Mouse (Mus musculus) heart, adult 8-10 months (tissue): ENCODE measurements at regions not wholly inside any gene's neighbourhood (a gene's known extent, or its start where the extent isn't known, plus 50 kb on each side); places are given as distances from the start of the nearest gene placed in this dataset.
A peak's percentile ranks its signal among the peaks of the same experiment; 100 is the strongest.

Experiments
- DNase-seq: peaks from one replicate; pipeline ENCODE4 v3.0.0; 2022; ENCODE audit warnings: low spot score

DNA sequence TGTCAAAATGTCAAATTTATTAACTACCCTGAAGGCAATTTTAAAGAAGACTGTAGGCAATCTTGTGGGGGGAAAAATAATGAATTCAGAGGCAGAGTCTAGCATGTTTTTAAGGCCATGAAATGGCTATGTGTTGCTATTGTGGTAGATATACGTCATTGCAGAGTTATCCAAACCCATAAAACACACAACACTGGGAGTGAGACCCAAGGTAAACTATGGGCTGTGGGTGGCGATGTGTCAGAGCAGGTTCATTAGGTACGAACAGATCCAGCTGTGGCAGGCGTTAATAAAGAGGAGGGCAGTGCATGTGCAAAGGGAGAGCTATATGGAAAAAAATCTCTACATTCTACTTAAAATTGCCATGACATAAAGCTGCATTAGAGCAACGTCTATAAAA lies 189.4 kb upstream of the Btg1 start:
- no peak for DNase-seq

DNA sequence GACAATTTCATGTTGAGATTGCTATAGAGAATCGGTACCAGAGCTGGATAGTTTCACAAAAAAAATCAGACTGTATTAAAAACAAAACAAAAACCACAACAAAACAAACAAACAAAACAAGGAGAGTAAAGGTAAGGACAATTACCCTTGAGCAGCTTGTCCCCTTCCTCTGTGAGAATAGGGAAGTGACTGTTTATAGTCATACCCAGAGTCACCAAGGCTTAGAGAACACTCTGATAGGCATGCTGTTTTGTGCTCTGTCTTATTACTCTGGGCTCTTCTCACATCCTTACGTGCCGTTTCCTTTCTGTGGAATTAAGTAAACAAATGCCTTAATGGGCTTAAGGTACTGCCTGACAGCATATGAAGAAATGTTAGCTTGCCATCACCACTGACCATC lies 186.7 kb upstream of the Btg1 start:
- DNase-seq: no peak

DNA sequence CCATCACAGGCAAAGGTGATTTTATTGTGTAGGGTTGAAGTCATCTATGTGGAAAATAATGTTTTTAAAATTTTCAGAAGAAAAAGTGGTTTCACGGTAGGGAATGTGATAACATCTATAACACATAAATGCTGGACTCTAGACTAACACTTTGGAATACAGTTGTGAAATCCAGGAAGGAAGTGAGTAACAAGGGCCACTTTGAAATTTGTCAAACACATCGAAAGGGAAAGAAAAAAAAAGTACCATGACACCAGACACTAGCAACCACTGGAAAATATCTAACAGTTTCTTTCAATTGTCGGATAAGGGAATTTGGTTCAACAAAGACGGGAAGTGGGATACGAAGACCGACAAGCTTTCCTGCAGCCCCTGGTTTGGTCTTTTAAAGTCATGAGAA lies 181.7 kb upstream of the Btg1 start:
- DNase-seq: peak; percentile 34

DNA sequence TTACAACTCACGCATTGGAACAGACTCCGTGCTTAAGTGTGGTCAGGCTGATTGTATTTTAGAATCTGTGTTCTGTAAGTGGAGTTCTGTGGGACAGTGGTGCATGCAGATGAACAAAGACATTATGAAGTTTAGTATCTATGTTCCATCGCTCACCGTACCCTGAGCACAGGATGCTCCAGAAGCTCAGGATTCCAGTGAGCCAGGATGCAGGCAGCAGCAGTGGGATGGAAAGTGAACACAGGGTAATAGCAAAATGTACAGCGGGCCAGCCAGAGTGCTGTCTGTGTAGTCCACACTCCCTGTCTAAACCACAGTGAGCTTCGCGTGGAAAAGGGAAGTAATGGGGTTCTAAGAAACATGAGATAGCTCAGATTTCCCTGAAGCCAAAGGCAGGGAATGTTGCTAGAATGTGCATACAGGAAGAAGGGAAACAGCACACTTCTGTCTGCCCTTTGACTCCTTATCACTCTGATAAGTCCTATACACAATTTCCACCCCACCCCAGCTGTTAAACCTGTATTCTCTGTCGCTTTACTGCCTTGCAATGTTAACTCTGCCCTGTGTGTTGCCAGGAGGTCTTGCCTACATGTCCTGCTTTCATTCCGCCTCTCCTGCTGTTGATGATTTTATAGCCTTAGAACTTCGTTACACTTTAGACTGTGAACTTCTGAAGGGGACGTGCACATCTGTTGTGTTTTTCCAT lies 178.3 kb upstream of the Btg1 start:
- DNase-seq: no peak

DNA sequence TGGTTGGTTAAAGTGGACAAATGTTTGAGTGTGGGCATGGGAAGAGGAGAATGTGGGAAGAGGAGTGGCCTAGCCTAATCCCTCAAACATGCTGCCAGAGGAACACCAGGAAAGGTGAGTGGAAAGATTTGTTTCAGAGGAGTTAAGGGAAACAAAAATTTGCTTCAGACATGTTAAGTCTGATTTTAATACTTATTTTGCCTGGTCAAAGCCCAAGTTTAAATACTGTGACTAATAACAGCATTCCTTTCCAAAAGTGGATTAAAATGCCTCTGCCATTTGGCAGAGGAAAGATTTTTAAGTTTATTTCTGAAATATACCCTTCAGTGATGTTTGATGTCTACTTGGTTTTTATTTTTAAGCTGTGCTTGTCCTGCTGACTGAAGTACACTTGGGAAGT lies 174.6 kb upstream of the Btg1 start:
- DNase-seq: no peak

DNA sequence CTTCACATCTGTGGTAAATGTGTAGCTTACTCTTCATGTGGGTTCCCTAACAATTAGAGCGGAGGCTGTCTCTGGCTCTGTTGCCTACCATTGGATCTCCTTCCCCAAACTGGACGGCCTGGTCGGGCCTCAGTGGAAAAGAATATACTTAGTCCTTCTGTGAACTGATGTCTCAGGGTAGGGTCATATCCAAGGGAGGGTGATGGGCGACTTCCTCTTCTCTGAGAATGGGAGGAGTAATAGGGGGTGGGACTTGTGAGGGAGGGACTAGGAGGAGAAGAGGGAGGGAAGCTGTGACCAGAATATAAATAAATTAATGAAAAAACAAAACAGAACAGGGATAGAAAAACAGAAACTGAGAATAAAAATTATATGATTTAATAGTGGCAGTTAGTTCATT lies 166.5 kb upstream of the Btg1 start:
- DNase-seq: no peak

DNA sequence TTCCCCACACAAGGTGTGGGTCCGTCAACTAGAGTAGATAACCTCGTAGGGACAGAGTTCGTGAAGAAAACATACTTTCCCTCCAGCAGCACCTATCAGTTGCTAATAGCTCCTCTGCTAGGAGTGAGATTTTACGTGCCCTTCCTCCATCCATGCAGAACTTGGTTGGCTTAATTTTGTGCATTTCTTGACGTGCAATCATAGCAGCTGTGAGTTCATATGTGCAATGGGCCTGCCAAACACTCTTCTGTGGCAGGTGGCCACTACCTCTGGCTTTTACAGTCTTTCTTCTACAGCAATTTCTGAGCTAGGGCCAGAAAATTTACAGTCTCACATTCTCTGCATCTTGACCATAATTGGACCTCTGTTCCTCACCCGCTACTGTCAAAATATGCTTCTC lies 161.9 kb upstream of the Btg1 start:
- no peak for DNase-seq

DNA sequence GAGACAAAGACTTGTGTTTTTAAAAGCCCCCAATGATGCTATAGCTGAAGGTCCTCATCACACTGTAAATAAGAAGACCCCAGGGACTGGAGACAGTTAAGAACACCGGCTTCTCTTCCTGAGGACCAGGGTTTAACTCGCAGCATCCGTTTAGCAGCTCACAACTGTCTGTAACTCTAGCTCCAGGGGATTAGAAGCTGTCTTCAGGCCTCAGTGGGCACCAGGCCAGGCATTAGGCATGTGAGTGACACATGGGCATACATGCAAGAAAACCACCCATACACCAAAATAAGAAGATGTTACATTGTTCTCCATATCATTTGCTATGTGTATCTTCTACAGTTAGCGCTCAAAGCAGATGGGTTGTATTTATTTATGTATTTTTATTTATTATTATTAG lies 158.3 kb upstream of the Btg1 start:
- no peak for DNase-seq

DNA sequence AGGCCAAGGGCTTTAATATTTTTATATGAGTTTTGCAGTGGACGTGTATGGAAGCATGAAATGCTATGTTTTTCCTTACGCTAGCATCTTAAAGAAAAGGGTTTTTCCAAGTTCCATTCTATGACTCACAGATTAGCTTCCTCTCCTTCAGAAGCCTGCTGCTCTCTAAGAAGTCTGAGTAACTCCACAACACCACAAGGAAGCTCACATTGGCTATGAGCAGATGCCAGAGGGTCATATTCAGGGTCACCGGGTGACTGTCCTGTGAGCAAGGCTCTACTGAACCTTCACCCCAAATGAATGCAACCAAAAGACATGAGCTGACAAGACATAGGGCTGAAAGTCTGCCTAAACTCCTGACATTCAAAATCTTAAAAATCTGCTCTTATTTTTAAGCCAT lies 157.6 kb upstream of the Btg1 start:
- no peak for DNase-seq

DNA sequence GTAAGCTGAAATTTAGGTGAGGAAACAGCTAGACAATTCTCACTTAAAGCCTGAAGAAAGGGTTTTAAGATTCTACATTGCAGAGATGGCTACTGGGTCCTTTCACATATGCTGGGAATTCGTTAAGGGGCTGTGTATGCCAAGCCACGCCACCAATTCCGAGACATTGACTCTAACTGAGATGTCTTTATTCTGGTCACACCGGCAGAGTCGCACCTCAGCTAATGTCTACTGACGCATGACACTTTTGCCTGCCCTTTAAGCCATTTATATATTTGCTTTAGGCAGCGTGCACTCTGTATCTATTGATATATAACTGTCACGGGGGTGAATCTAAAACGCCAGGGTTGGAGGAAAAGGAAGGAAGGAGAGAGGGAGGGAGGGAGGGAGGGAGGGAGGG lies 156.7 kb upstream of the Btg1 start:
- DNase-seq: no peak

DNA sequence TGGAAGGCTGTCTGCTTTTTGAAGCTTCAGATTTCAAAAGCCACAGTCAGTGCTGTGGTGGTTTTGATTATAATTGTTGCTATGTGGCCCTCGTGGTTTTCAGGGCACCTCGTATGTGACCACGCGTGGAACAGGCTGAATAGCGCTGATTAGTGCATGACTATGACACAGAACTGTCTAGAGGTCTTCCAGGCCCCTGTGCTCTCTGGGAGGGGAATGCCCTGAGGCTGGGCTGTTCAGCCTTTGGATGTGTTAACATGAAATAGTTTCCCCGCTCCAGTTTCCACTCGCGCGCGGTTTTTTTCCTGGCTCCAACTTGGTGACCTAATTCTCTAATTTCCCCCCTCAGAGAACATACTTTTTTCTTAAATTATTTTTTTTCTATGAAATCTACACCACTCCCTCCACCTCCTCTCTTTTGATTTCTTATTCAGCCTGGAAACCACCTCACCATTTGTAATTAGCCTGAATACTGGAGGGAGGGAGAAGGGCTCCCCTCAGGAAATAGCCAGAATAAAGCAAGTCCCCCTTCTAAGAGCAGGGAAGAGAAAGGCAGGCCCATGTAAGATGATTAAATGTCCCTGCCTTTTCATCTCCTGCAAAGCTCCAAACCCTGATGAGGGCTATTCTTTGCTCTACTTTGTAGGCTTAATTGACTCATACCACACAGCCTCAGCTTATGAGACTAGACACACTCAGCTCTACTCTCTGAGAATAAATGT lies 156.0 kb upstream of the Btg1 start:
- DNase-seq: no peak

DNA sequence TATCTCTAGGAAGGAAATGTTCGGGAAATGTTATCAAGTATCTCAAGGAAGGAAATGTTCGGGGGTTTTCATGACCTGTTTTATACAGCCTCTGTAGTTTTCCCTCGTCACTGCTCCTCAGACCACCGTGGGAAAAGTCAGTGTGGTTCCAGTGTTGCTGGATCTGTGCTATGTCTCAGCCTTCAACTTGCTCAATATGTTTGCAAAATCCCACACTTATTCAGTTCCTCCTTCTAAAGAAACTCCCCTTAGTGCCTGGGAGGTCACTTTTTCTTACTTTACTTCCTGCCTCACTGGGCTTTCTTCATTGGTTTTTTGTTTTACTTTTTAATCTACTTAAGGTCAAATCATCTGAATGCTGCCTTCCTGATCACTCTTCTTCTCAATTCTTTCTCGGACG lies 150.8 kb upstream of the Btg1 start:
- DNase-seq: no peak

DNA sequence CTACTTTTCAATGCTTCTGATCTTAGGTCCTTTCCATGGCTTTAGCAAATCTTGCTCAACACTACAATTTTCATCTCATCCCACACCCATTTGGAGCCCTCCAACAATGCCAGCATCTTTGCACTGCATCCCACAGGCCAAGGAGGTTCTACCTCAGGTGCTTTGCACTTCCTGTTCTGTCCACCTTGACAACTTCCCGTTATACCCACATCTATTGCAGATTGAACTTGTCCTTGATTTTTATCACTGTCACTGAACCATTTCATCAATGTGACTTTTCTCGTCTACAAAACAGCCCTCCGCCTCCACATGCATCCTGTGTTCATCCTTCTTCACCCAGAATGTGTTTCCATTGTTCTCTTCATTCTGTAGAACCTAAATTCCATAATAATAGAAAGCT lies 150.0 kb upstream of the Btg1 start:
- DNase-seq: no peak

DNA sequence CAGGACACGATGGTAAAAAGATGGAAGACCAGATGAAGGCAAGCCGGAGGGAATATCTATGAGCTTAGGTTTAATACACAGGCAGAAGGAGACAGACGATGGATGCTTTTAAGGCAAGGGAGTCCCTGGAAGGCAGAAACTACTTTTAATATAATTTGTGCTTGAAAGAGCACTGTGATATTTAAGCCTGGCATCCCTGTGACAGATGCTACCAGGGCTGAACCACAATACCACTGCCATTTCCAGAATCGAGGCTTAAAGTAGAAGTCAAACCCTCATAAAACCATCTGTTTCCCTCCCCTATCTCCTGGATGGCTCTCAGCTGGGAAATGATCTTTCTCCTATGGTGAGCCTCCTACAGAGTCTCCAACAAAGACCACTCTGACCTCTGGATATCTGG lies 149.1 kb upstream of the Btg1 start:
- DNase-seq: no peak

DNA sequence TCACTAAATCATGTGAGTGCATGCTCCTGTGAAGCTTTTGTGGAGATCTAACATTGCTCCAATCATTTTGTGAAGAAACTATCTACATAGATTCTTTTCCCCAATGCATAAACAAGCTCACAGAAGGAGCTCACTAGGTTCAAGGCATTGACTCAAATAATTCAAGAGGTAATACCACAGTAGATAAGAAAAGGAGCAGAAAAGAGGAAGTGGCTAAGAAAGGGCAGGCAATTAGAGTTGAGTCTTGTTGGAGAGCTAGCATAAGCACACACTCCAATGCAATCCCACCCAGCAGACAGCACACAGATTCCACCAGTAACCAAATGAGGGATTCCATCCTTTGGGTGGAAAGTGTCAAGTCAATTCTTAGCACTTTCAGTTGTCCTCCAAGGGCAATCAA lies 145.3 kb upstream of the Btg1 start:
- DNase-seq: no peak

DNA sequence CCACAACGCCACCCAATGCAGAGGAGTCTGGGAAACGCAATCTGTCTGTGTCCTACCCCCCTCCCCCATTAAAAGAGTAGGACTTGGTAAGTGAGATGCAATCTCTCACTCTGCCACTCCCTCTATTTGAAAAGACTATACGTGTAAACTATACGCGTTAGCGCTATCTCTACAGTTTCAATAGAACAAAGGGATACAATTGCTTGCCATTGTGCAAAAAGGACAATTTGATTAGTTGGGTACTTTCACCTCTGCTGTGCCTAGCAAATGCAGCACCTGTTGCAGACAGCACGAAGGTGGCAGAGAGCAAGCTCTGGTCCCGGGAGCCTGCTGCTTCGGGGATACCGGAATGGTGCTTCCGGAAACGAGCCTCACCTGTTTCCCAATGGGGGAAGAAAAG lies 137.5 kb upstream of the Btg1 start:
- DNase-seq: no peak

DNA sequence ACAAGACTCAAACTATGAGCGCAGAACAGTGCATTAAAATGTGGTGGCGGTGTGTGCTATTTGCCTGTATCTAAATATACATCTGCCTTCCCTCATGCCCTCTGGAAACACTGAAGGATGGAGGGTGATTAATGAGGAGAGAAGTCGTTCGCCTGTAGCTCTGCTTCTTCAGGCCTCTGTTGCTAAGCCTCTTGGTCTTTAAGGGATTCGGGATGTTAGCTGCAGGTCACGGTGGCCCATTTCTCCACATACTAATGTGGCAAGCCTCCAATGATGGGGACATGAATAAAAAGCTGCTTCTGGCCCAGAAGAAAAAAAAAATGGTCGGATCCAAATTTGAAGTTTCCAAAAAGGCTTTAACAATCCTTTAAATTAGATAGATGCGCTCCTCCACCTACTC lies 137.0 kb upstream of the Btg1 start:
- no peak for DNase-seq

DNA sequence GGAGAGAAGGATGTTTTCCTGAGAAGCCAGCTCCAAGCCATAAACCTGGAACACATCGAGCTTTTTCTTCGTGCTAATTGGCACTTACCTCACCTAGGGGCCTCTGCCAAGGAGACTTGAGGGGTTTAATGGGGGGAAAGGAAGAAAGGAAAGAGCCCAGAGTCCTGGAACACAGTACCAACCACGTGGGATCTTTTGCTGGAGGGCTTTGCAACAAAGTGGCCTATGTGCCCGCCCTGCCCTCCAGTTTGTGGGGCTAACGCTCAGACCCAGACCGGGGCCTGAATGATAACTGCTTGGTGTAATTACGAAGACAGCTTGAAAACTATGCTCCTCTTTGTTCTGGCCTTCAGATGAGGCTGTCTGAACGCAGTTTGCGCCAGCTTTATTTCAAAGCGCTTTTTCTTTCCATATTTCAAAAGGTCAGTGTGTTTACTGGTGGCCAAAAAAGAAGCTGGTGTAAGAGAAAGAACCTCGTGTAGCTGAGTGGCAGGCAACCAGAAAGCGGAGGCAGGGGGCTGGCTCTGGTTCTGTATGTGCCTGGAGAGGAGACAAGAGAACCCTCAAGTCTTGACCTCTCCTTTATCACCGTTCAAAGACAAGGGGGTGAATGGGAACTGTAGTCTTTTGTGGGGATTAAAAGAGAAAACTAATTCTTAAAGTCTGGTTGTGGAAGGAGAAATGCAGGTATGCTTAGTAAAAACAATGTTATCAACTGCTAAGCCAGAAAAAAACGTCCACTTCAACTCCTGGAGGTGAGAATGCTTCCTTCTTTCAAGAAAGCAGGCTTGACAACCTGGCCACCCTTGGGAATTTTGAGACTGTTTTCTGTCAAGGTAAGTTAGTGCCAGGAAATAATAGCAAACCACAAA lies 136.1 kb upstream of the Btg1 start:
- DNase-seq: no peak

DNA sequence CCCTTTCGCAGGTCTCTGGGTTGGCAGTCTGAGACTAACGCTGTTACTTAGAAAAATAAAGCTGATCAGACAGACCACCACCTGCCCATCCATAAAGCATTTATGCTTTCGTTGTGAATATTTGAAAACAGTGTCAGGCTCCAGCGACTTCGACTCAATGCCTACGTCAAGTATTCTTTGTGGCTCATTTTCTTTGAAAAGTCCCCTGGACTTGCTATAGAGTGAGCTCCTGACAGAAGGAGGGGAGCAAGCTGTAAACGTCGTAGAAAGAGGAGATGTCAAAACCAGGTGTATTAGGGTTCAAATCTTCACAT lies 135.5 kb upstream of the Btg1 start:
- DNase-seq: no peak

DNA sequence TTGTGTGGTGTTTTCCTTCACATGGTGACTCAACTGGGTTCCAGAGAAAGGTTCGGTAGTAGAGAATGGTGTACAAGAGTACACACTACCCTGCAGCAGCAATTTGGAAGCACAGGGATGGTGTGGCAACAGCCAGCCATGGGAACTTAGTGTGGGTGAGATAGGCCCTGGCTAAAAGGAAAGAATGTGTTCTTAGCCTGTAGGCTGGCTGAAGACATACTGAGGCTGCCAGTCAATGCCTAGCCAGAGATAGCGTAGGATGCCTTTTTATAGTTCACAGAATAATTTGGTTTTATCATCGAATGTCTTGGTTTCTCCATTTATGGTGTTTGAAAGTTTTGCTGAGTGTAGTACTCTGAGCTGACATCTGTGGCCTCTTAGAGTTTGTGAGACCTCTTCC lies 130.1 kb upstream of the Btg1 start:
- no peak for DNase-seq

DNA sequence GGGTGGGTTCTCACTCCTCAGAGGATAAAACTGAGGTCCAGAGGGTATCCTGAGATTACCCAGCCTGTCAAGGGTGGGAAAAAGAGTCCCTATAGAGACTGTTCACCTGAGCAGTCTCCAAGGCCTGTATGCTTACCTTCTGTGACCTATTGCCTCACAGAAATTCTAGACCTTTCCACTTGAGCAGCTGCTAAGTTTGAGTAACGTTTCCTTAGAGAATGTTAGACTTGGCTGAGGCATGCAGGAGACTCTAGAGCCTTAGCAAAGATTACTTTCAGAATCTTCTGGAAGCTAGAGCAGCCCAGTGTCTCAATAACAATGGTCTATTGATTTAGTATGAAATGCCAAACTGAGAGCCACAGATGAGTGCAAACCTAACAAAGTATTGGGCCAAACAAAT lies 123.1 kb upstream of the Btg1 start:
- no peak for DNase-seq

DNA sequence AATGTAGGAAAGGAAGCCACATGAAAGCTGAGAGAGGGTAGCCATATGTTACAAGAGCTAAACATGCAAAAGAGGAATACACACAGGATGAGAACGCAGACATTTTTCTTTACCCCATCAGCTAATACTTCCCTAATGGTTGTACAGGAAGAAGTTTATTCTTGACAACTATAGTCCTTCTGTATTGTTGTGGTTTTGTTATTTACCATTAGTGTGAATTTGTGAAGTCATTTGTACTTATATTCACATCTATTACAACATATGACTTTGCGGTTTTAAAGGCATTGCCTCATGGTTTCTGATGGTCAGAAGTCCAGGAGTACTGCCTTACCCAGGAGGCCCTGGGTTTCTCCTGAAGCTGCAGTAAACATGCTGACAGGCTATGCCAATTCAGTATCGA lies 120.1 kb upstream of the Btg1 start:
- no peak for DNase-seq

DNA sequence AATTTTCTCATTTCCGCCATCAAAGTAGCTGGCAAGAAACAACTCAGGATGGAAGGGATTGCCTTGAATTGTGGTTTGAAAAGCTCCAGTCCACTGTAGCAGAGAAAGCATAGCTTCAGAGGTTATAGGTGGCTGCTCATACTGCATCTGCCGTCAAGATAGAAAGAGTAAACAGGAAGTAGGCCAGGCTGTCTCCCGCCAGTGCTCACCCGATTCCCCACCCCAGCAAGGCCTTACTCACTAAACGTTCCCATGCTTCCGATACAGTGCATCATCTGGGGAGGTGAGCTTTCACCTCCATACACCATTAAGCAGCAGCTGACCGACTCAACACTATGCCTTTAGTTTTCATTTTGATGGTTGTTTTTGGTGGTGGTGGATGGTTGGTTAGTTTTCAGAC lies 119.3 kb upstream of the Btg1 start:
- no peak for DNase-seq
